Mouse (Mus musculus) CH12.LX (cell line): ENCODE data around the gene Tmem82. TPM values are rescaled to one million over a fixed set of nuclear protein-coding genes. Genes with fewer than 3 reads are reported as not detected.

Source experiments
- DNase-seq: peaks from one replicate; pipeline ENCODE4 v3.0.0-alpha.2; 2013; ENCODE audit errors: extremely low read depth
- H3K27ac ChIP-seq: 2 replicates; pipeline ENCODE4 v1.5.1; 2012; ENCODE audit warnings: low read depth, mild to moderate bottlenecking, control low read depth, moderate library complexity; ENCODE audit not compliant: insufficient read depth
- H3K27me3 ChIP-seq: replicated peaks from 2 replicates; pipeline ENCODE3; 2012; ENCODE audit warnings: inconsistent platforms
- H3K36me3 ChIP-seq, 2 experiments: replicated peaks in 1 of 2; 2 replicates each; pipeline versions ENCODE3 to v1.6.1; 2012; ENCODE audit warnings: inconsistent platforms in 1 of 2, low read length in 1 of 2, mild to moderate bottlenecking in 1 of 2, mixed read lengths in 1 of 2, moderate library complexity in 1 of 2; ENCODE audit not compliant: control insufficient read depth in 1 of 2, insufficient read depth in 1 of 2
- H3K4me1 ChIP-seq, 2 experiments: 2 replicates each; pipeline ENCODE4 v1.6.1; 2012; ENCODE audit warnings: inconsistent platforms in 1 of 2, moderate library complexity in 1 of 2; ENCODE audit not compliant: insufficient read depth in 2 of 2, control insufficient read depth in 1 of 2
- H3K4me2 ChIP-seq: 2 replicates; pipeline ENCODE4 v1.6.1; 2012; ENCODE audit warnings: low read depth, mild to moderate bottlenecking, control low read depth; ENCODE audit not compliant: poor library complexity, insufficient read depth, severe bottlenecking
- H3K4me3 ChIP-seq, 3 experiments: fragments of 150-350 bp in 1 of 3; sonication (generic) in 1 of 3; replicated peaks in 1 of 3; 2 replicates each; pipeline versions ENCODE3 to v1.5.1; 2011 to 2012; ENCODE audit warnings: low read depth in 2 of 3, low read length in 2 of 3, mild to moderate bottlenecking in 2 of 3, moderate library complexity in 2 of 3, control low read depth in 1 of 3, improper control_type of control experiment in 1 of 3, inconsistent platforms in 1 of 3, mixed read lengths in 1 of 3; ENCODE audit not compliant: poor library complexity in 1 of 3
- H3K79me2 ChIP-seq: replicated peaks from 2 replicates; pipeline ENCODE4 v1.6.1; 2012; ENCODE audit warnings: mild to moderate bottlenecking, moderate library complexity; ENCODE audit not compliant: control insufficient read depth, poor library complexity, insufficient read depth, severe bottlenecking; ENCODE audit errors: extremely low read depth
- H3K9ac ChIP-seq: 2 replicates; pipeline ENCODE4 v1.6.1; 2012; ENCODE audit warnings: low read depth, mild to moderate bottlenecking, control low read depth, moderate library complexity; ENCODE audit not compliant: insufficient read depth
- H3K9me3 ChIP-seq: replicated peaks from 2 replicates; pipeline ENCODE3; 2012; ENCODE audit warnings: low read length, inconsistent platforms, mixed read lengths
- BHLHE40 ChIP-seq: IDR thresholded peaks from 2 replicates; pipeline ENCODE4 v1.6.1; 2011; ENCODE audit warnings: mild to moderate bottlenecking, low read depth, low read length, improper control_type of control experiment
- CTCF ChIP-seq, 2 experiments: IDR thresholded peaks in 1 of 2; conservative IDR thresholded peaks in 1 of 2; 2 replicates each; pipeline ENCODE4 v1.5.1; 2011 to 2012; ENCODE audit warnings: low read depth in 2 of 2, low read length in 2 of 2, improper control_type of control experiment in 1 of 2, inconsistent platforms in 1 of 2, mild to moderate bottlenecking in 1 of 2, moderate library complexity in 1 of 2
- E2F4 ChIP-seq: IDR thresholded peaks from 2 replicates; pipeline ENCODE4 v1.6.1; 2011; ENCODE audit warnings: low read depth, low read length, improper control_type of control experiment; ENCODE audit not compliant: insufficient replicate concordance
- ELF1 ChIP-seq: IDR thresholded peaks from 2 replicates; pipeline ENCODE4 v1.6.1; 2014; ENCODE audit warnings: low read depth, mild to moderate bottlenecking, inconsistent platforms, low read length, improper control_type of control experiment
- ETS1 ChIP-seq: conservative IDR thresholded peaks from 2 replicates; pipeline ENCODE4 v1.6.1; 2012; ENCODE audit warnings: low read depth, mild to moderate bottlenecking, inconsistent platforms, low read length, improper control_type of control experiment, moderate library complexity
- GABPA ChIP-seq: IDR thresholded peaks from 2 replicates; pipeline ENCODE4 v1.6.1; 2012; ENCODE audit warnings: low read depth, low read length, improper control_type of control experiment, inconsistent platforms; ENCODE audit not compliant: insufficient replicate concordance
- HCFC1 ChIP-seq: IDR thresholded peaks from 2 replicates; pipeline ENCODE4 v1.6.1; 2012; ENCODE audit warnings: low read depth, mild to moderate bottlenecking, inconsistent platforms, low read length, improper control_type of control experiment
- IRF4 ChIP-seq: IDR thresholded peaks from 2 replicates; pipeline ENCODE4 v1.6.1; 2014; ENCODE audit warnings: low read depth, mild to moderate bottlenecking, inconsistent platforms, low read length, improper control_type of control experiment
- JUN ChIP-seq: IDR thresholded peaks from 2 replicates; pipeline ENCODE4 v1.6.1; 2011; ENCODE audit warnings: low read depth, mild to moderate bottlenecking, low read length, improper control_type of control experiment, moderate library complexity; ENCODE audit not compliant: insufficient read depth
- JUND ChIP-seq: conservative IDR thresholded peaks from 2 replicates; pipeline ENCODE4 v1.6.1; 2011; ENCODE audit warnings: low read depth, low read length, improper control_type of control experiment
- KAT2A ChIP-seq: IDR thresholded peaks from 2 replicates; pipeline ENCODE4 v1.6.1; 2012; ENCODE audit warnings: low read length, improper control_type of control experiment, inconsistent platforms; ENCODE audit not compliant: insufficient replicate concordance
- MAZ ChIP-seq: IDR thresholded peaks from 2 replicates; pipeline ENCODE4 v1.6.1; 2012; ENCODE audit warnings: low read depth, mild to moderate bottlenecking, inconsistent platforms, low read length, improper control_type of control experiment, moderate library complexity
- MEF2A ChIP-seq: IDR thresholded peaks from 2 replicates; pipeline ENCODE4 v1.6.1; 2014; ENCODE audit warnings: low read depth, mild to moderate bottlenecking, inconsistent platforms, low read length, improper control_type of control experiment, borderline replicate concordance
- NELFE ChIP-seq: IDR thresholded peaks from 2 replicates; pipeline ENCODE4 v1.6.1; 2011; ENCODE audit warnings: low read depth, low read length, improper control_type of control experiment
- NRF1 ChIP-seq: IDR thresholded peaks from 2 replicates; pipeline ENCODE4 v1.6.1; 2014; ENCODE audit warnings: low read depth, mild to moderate bottlenecking, inconsistent platforms, low read length, improper control_type of control experiment, moderate library complexity
- PAX5 ChIP-seq: IDR thresholded peaks from 2 replicates; pipeline ENCODE4 v1.6.1; 2012; ENCODE audit warnings: low read length, inconsistent platforms, mixed read lengths
- POLR2A ChIP-seq: IDR thresholded peaks from 2 replicates; pipeline ENCODE4 v1.6.1; 2011; ENCODE audit warnings: low read depth, mild to moderate bottlenecking, improper control_type of control experiment, low read length
- RAD21 ChIP-seq: IDR thresholded peaks from 2 replicates; pipeline ENCODE4 v1.6.1; 2011; ENCODE audit warnings: low read depth, mild to moderate bottlenecking, low read length, improper control_type of control experiment, moderate library complexity
- RCOR1 ChIP-seq: conservative IDR thresholded peaks from 2 replicates; pipeline ENCODE4 v1.6.1; 2012; ENCODE audit warnings: low read depth, mild to moderate bottlenecking, inconsistent platforms, low read length, improper control_type of control experiment
- SMC3 ChIP-seq: IDR thresholded peaks from 2 replicates; pipeline ENCODE4 v1.6.1; 2011; ENCODE audit warnings: low read depth, low read length, improper control_type of control experiment
- TBP ChIP-seq: conservative IDR thresholded peaks from 2 replicates; pipeline ENCODE4 v1.6.1; 2011; ENCODE audit warnings: low read depth, low read length, improper control_type of control experiment
- ZMIZ1 ChIP-seq: IDR thresholded peaks from 2 replicates; pipeline ENCODE4 v1.6.1; 2012; ENCODE audit warnings: low read depth, mild to moderate bottlenecking, inconsistent platforms, low read length, improper control_type of control experiment
- dilution Hi-C: fragments of 300-500 bp; cut with MboI; formaldehyde crosslinking; loops from 2 replicates; pipeline ENCODE4 v1.14.3; 2020; ENCODE audit warnings: low sequenced_read_pairs; ENCODE audit not compliant: extremely low pct_unique_long_range_greater_than_20kb, extremely low pct_ligation_motif_present
- in situ Hi-C: fragments of 300-500 bp; cut with MboI; formaldehyde crosslinking; loops from 3 replicates; pipeline ENCODE4 v1.14.3; 2019; ENCODE audit warnings: low sequenced_read_pairs, low pct_ligation_motif_present, low pct_unique_long_range_greater_than_20kb, mixed read lengths
- polyA plus RNA-seq: library from polyadenylated mRNA; unstranded; fragments of >175 nt; gene quantifications from 2 replicates; pipeline ENCODE4 v1.2.1, GENCODE M21; 2012; ENCODE audit warnings: low read depth; ENCODE audit not compliant: insufficient read length
- total RNA-seq, 2 experiments: library from RNA; depleted of rRNA; stranded (reverse); fragments of 300-350 nt in 1 of 2; fragments of >200 nt in 1 of 2; gene quantifications; 2 replicates each; pipeline ENCODE4 v1.2.3; 2012 to 2014

Gene Tmem82
- total and polyA plus RNA-seq, 3 experiments = 0.68 to 5.2 (median 2.7) TPM

DNA sequence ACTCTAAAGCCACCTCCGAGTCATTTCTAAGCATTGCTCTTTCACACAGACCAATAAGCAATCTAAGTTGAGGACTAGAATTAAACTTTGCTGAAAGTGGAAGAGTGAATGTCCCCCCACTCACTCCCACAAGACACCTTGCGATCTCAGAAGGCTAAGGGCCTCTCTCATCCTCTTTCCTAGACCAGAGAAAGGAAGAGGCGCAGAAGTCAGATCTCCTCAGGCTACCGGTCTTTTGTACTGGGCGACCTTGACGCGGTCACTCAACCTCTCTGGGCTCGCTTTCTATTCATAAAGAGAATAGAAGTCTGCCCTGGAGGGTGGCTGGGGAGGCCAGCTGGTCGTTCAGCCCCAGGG lies 19.6 kb downstream of the Tmem82 start:
- Histone ChIP-seq H3K9ac (no peak overlapping the region), H3K27ac (no peak overlapping the region), H3K4me2 (no peak overlapping the region), H3K4me3 (no peak overlapping the region), H3K9me3 (no peaks in the 10 kb centered on the region), H3K27me3 (no peaks in the 10 kb centered on the region), H3K4me1 (peaks cover 7 to 14% of the 10 kb centered on the region in 2 experiments), H3K36me3 (no peaks in the 10 kb centered on the region), H3K79me2 (no peaks in the 10 kb centered on the region)
- DNase-seq = no peak
- in situ Hi-C loops = no loop called here
- TF ChIP-seq KAT2A (no peak), RAD21 (no peak), BHLHE40 (no peak), ZMIZ1 (no peak), E2F4 (no peak), TBP (no peak), CTCF (conservative IDR thresholded peaks at IDR 0.05 in 1 of 2, IDR thresholded peaks at IDR 0.05 in 1 of 2; ENCODE audit: low read depth in 2 of 2, low read length in 2 of 2) (no peak), ELF1 (no peak), MEF2A (no peak), IRF4 (no peak)
- dilution Hi-C loops = no loop called here

DNA sequence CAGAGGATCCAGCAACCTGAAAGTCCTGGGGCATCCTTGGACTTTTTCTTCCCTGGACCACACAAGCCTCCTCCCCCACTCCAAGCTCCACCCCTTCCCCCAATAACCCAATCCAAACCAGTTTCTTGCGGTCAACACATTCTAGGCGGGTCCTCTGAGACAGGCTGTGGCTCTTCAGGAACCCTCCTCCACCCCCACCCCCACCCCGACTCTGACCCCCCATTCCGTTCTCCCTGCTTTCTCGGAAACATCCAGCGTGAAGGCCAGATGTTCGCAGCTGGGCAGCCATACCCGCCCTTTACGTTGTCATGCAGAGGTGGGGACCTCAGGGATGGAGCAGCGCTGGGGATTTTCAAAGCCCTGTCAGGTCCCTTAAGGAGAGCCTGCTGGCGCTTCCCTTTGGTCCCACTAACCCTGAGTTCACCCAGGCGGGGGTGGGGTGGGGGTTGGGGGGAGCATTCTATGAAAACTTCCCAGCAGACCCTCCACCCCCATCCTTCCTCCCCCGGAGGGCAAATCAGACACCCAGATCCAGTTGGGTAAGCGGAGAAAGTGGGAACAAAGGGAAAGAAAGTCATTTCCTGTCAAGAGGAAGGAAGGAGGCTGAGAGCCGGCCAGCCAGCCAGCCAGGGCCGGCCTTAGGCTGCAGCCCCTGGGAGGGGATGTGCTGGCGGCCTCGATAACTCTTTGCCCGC lies 20.1 kb downstream of the Tmem82 start:
- H3K9ac ChIP-seq = no peak overlapping the region
- dilution Hi-C loops (no loop called here), in situ Hi-C loops (no loop called here)
- H3K36me3 ChIP-seq = no peaks in the 10 kb centered on the region
- no peak overlapping the region for H3K27ac ChIP-seq
- H3K4me3 ChIP-seq = no peak overlapping the region
- H3K79me2 ChIP-seq = no peaks in the 10 kb centered on the region
- H3K4me1 ChIP-seq = peaks cover 7 to 14% of the 10 kb centered on the region in 2 experiments
- no peak for TF ChIP-seq PAX5
- no peak for TF ChIP-seq MAZ
- no peak for TF ChIP-seq ZMIZ1
- DNase-seq = no peak
- no peaks in the 10 kb centered on the region for H3K9me3 ChIP-seq
- H3K4me2 ChIP-seq = no peak overlapping the region
- H3K27me3 ChIP-seq = no peaks in the 10 kb centered on the region

DNA sequence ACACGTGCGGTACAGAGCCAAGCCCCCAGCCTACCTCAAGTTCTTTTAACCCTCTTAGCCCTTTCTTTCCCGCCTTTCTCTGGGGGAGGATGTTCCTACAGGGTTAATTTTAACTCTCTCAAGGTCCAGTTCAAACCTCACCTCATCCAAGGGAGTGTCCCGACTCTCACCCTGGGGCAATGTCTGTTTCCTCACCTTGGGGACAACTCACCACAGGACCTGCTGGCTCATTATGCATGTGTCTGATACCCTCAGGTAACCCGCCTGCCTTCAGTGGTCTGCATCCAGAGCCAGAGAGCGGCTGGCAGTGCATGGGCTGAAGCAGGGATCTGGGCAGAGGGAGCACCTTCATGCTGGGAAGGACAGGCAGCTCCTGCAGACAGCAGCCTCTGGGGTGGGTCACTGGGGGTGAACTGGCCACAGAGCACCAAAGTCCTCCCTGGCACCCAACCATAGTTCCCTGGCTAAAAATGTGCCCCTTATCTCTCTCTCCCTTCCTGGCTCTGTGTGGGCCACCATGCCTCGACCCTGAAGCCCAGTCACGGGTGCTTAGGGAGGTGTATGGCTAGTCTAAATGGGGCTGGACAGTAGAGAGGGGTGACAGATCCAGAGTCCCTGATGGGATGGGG lies 21.6 kb downstream of the Tmem82 start:
- no peaks in the 10 kb centered on the region for H3K27me3 ChIP-seq
- H3K79me2 ChIP-seq = no peaks in the 10 kb centered on the region
- TF ChIP-seq ETS1 (no peak), SMC3 (no peak), JUND (no peak), NRF1 (no peak), MAZ (no peak), BHLHE40 (no peak), ZMIZ1 (no peak), NELFE (no peak), ELF1 (no peak), JUN (no peak), POLR2A (no peak), RCOR1 (no peak), GABPA (no peak), HCFC1 (no peak), MEF2A (no peak), PAX5 (no peak)
- peaks cover 7 to 14% of the 10 kb centered on the region in 2 experiments for H3K4me1 ChIP-seq
- dilution Hi-C loops (no loop called here), in situ Hi-C loops (no loop called here)
- no peak overlapping the region for H3K9ac ChIP-seq
- H3K9me3 ChIP-seq = peaks cover 4% of the 10 kb centered on the region
- no peak overlapping the region for H3K27ac ChIP-seq
- H3K36me3 ChIP-seq = no peaks in the 10 kb centered on the region
- no peak overlapping the region for H3K4me3 ChIP-seq
- no peak for DNase-seq
- no peak overlapping the region for H3K4me2 ChIP-seq
